Mouse (Mus musculus) liver, embryonic 16.5 days (tissue): ENCODE data around the gene Ascl5. TPM values are rescaled to one million over a fixed set of nuclear protein-coding genes. Genes with fewer than 3 reads are reported as not detected.

ENCODE experiments used
- ATAC-seq: fragments of 200-750 bp; cut with Nextera tagmentation; 2 replicates; pipeline ENCODE4 v1.8.0; 2017; ENCODE audit warnings: low read depth, mild to moderate bottlenecking, moderate number of reproducible peaks, moderate library complexity
- H3K27ac ChIP-seq: fragments of 300-500 bp; sonication (generic); 2 replicates; pipeline ENCODE4 v1.5.1; 2014; ENCODE audit warnings: mild to moderate bottlenecking, low read length
- H3K27me3 ChIP-seq: fragments of 300-500 bp; sonication (generic); 2 replicates; pipeline ENCODE4 v1.6.1; 2014; ENCODE audit warnings: low read depth, low read length, mixed read lengths; ENCODE audit not compliant: control insufficient read depth, insufficient read depth
- H3K36me3 ChIP-seq: fragments of 300-500 bp; sonication (generic); 2 replicates; pipeline ENCODE4 v1.6.1; 2014; ENCODE audit warnings: mild to moderate bottlenecking; ENCODE audit not compliant: control insufficient read depth, insufficient read depth
- H3K4me1 ChIP-seq: fragments of 300-500 bp; sonication (generic); 2 replicates; pipeline ENCODE4 v1.6.1; 2014; ENCODE audit warnings: low read depth, low read length, mixed read lengths; ENCODE audit not compliant: control insufficient read depth
- H3K4me2 ChIP-seq: fragments of 300-500 bp; sonication (generic); 2 replicates; pipeline ENCODE4 v1.6.1; 2014; ENCODE audit warnings: low read depth, low read length, mixed read lengths
- H3K4me3 ChIP-seq: fragments of 300-500 bp; sonication (generic); 2 replicates; pipeline ENCODE4 v1.5.1; 2014; ENCODE audit warnings: low read depth, mild to moderate bottlenecking, low read length
- H3K9ac ChIP-seq: fragments of 300-500 bp; sonication (generic); 2 replicates; pipeline ENCODE4 v1.6.1; 2014; ENCODE audit warnings: low read depth, low read length
- H3K9me3 ChIP-seq: fragments of 300-500 bp; sonication (generic); replicated peaks from 2 replicates; pipeline ENCODE4 v1.6.1; 2016; ENCODE audit warnings: low read length; ENCODE audit not compliant: control insufficient read depth
- WGBS: fragments of 180-500 bp; shearing (Covaris S2); extraction: QIAGEN DNeasy Blood & Tissue Kit; methylation state at CpG from one replicate; pipeline ENCODE4 v1.1.7; 2014; ENCODE audit not compliant: insufficient replicate concordance; 5-methylcytosine and 5-hydroxymethylcytosine counted together
- polyA plus RNA-seq: library from polyadenylated mRNA; unstranded; fragments of >200 nt; fragmentation: Nextera tagmentation; extraction: Ambion mirVana; gene quantifications from 2 replicates; pipeline ENCODE4 v1.2.1, GENCODE M21; 2015

The Ascl5 gene
- polyA plus RNA-seq, 1 experiment from 2014 or later: not detected

DNA sequence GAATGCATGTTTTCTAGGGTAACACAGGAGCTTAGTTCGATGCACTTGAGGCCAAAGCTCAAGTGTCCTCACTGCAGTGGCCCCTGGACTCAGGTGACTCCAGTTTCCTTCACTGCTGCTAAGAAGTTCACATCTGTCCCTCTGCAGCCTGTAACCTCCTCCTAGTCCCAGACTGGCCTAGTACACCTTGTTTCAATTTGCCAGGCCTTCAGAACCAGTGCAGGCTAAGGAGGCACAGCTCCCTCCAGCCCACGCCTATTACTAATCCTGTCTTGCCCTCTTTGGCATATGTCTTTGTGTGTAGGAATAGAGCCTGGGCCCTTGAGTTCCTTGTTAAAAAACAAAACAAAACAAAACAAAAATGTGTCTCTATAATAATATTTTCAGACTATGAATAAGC is 33.3 kb upstream of the Ascl5 start:
- WGBS: 77% methylated on average over 2 of the region's 2 CpGs
- H3K27ac ChIP-seq: peak overlapping the region; percentile 80
- peaks cover 13% of the 10 kb centered on the region for H3K36me3 ChIP-seq
- ATAC-seq: no peak
- H3K27me3 ChIP-seq: no peaks in the 10 kb centered on the region
- H3K4me1 ChIP-seq: peaks cover 55% of the 10 kb centered on the region
- H3K4me3 ChIP-seq: peak overlapping the region; percentile 92
- peak overlapping the region; percentile 53 for H3K9ac ChIP-seq
- H3K9me3 ChIP-seq: no peaks in the 10 kb centered on the region
- H3K4me2 ChIP-seq: peak overlapping the region; percentile 75

GRCm38 (mm10) chr1:136017907-136018313 is 32.7 kb upstream of the Ascl5 start:
- Histone ChIP-seq H3K27ac (peak overlapping the region; percentile 90), H3K4me1 (peaks cover 52% of the 10 kb centered on the region)

GRCm38 (mm10) chr1:136018390-136019189 is 32.0 kb upstream of the Ascl5 start:
- peak; percentile 35 for ATAC-seq
- Histone ChIP-seq H3K27ac (peak overlapping the region; percentile 90), H3K36me3 (peaks cover 18% of the 10 kb centered on the region), H3K4me3 (peak overlapping the region; percentile 92), H3K9ac (peak overlapping the region; percentile 84), H3K9me3 (no peaks in the 10 kb centered on the region), H3K4me2 (peak overlapping the region; percentile 75), H3K27me3 (no peaks in the 10 kb centered on the region), H3K4me1 (peaks cover 46% of the 10 kb centered on the region)
- 12% methylated on average over 24 of the region's 24 CpGs for WGBS

More at GRCm38 (mm10) chr1:136017907-136018313, 32.7 kb upstream of the Ascl5 start:
- H3K9me3 ChIP-seq: no peaks in the 10 kb centered on the region
- H3K36me3 ChIP-seq: peaks cover 15% of the 10 kb centered on the region
- under 1% methylated on average over 20 of the region's 22 CpGs for WGBS
- peak overlapping the region; percentile 92 for H3K4me3 ChIP-seq
- H3K9ac ChIP-seq: peak overlapping the region; percentile 84
- no peaks in the 10 kb centered on the region for H3K27me3 ChIP-seq
- peak; percentile 84 for ATAC-seq
- H3K4me2 ChIP-seq: peak overlapping the region; percentile 75

DNA sequence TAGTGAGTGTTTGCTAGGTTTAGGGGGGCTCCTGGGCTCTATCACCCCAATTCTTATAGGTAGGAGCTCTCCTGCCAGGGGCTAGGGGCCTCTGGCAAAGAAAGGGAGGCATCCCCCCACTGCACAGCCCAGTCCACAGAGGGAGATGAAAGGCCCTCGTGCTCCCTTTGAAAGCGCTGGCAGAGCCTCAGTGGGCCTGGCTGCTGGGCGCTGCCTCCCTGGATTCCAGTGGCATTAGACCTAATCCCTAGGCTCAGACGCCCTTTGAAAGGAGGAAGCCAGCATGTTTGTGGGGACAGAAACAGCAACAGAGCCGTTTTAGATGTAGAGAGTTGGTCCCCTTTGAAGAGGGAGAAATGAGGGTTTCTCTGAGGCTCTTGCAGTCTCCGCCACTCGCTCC is 20.4 kb upstream of the Ascl5 start:
- no peaks in the 10 kb centered on the region for H3K9me3 ChIP-seq
- H3K9ac ChIP-seq: no peak overlapping the region
- no peaks in the 10 kb centered on the region for H3K4me1 ChIP-seq
- no peak overlapping the region for H3K4me3 ChIP-seq
- H3K27ac ChIP-seq: no peak overlapping the region
- no peak for ATAC-seq
- 81% methylated on average over 7 of the region's 7 CpGs for WGBS
- H3K4me2 ChIP-seq: no peak overlapping the region
- H3K36me3 ChIP-seq: peaks cover 65% of the 10 kb centered on the region
- no peaks in the 10 kb centered on the region for H3K27me3 ChIP-seq

DNA sequence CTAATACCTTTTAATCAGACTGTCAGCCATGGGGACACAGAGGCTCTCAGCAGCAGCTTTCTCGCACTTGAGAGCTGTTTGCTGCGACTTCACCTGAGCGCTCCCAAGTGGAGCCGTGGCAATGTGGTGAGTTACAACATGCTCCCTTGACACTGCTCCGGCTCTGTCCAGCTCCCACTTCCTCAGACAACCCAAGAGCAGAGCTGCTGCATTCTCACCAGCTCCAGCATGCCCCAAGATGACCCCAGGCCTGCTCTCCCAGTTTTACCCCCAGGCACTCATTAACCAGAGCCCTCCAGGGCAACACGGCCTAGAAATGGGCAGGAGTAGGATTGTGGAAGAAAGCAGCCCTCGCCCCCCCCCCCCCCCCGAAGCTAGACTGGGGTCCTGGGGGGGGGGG is 18.9 kb upstream of the Ascl5 start:
- H3K27me3 ChIP-seq: no peaks in the 10 kb centered on the region
- H3K27ac ChIP-seq: no peak overlapping the region
- no peak overlapping the region for H3K4me3 ChIP-seq
- H3K9me3 ChIP-seq: no peaks in the 10 kb centered on the region
- H3K4me2 ChIP-seq: no peak overlapping the region
- 79% methylated on average over 6 of the region's 8 CpGs for WGBS
- no peak overlapping the region for H3K9ac ChIP-seq
- no peaks in the 10 kb centered on the region for H3K4me1 ChIP-seq
- peaks cover 51% of the 10 kb centered on the region for H3K36me3 ChIP-seq
- no peak for ATAC-seq

GRCm38 (mm10) chr1:136032961-136033360 is 17.6 kb upstream of the Ascl5 start:
- no peak overlapping the region for H3K27ac ChIP-seq
- WGBS: 64% methylated on average over 7 of the region's 7 CpGs
- no peak overlapping the region for H3K9ac ChIP-seq
- no peaks in the 10 kb centered on the region for H3K9me3 ChIP-seq
- H3K4me1 ChIP-seq: no peaks in the 10 kb centered on the region
- H3K4me3 ChIP-seq: no peak overlapping the region
- no peak overlapping the region for H3K4me2 ChIP-seq
- H3K27me3 ChIP-seq: no peaks in the 10 kb centered on the region
- H3K36me3 ChIP-seq: peaks cover 42% of the 10 kb centered on the region
- ATAC-seq: no peak

DNA sequence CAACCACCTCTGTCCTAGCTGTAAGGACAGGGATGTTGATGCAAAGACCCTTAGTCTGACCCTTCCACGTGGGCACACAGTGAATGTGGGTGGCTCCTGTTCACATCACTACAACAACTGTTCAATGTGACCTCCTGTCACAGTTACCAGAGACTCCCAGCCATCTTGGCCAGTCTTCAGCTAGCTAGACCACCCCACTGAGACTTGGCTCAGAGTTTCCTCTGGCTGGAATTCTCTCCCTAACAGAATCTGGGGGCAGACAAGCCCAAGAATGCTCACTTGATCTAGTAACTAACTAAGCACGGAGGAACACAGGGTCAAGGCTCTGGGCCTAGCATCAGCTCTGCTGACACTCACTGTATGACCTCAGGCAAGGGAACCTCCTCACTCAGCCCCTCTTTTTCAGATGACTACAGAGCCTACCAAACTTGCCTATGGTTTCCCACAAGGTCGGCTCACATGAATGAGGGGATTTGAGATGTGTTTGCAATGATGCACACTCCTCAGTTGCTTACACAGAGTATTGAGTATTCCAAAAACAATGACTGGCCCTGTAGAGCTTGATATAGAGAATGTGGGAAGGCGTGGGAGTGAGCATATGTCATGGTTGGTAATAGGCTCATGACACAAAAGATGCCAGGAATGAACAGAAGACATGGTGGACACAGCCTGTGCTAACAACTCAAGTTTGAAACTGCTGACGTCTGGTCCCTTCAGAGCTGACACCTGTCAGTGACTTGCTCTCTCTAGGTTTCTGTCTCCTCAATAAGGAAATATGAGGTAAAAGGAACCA is 11.7 kb upstream of the Ascl5 start:
- WGBS: 52% methylated on average over 5 of the region's 5 CpGs
- H3K27me3 ChIP-seq: peaks cover 7% of the 10 kb centered on the region

DNA sequence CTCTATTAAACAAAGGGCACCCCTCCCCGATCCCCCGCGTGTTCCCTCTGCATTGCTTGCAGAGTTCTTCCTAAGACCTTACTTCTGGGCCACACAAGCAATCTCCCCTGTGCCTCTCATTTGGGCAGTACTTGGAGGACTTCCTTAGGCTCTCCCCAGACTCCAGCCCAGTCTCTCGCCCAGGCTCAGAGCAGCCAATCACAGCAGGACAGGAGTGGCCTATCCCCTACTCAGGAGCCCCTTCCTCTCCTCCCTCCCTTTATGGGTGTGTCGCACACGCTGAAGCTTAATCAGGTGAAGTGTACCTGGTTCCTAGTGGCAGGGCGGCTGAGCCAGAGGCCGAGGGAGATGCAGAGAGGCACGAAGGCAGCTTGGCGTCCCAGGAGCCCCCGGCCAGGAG is 10.2 kb upstream of the Ascl5 start:
- ATAC-seq: no peak
- WGBS: 19% methylated on average over 11 of the region's 11 CpGs

More for the DNA sequence above, 11.7 kb upstream of the Ascl5 start:
- H3K27ac ChIP-seq: no peak overlapping the region
- no peak overlapping the region for H3K9ac ChIP-seq
- ATAC-seq: no peak
- no peaks in the 10 kb centered on the region for H3K4me1 ChIP-seq
- peaks cover 10% of the 10 kb centered on the region for H3K36me3 ChIP-seq
- H3K4me2 ChIP-seq: no peak overlapping the region
- H3K9me3 ChIP-seq: no peaks in the 10 kb centered on the region
- H3K4me3 ChIP-seq: no peak overlapping the region

GRCm38 (mm10) chr1:136040874-136041273 is 9.7 kb upstream of the Ascl5 start:
- Histone ChIP-seq H3K4me2 (no peak overlapping the region), H3K4me1 (no peaks in the 10 kb centered on the region), H3K9me3 (no peaks in the 10 kb centered on the region), H3K36me3 (no peaks in the 10 kb centered on the region), H3K9ac (no peak overlapping the region), H3K4me3 (no peak overlapping the region), H3K27me3 (peaks cover 7% of the 10 kb centered on the region), H3K27ac (no peak overlapping the region)
- 33% methylated on average over 4 of the region's 4 CpGs for WGBS
- no peak for ATAC-seq

More for the DNA sequence above, 10.2 kb upstream of the Ascl5 start:
- H3K36me3 ChIP-seq: no peaks in the 10 kb centered on the region
- no peak overlapping the region for H3K9ac ChIP-seq
- H3K4me3 ChIP-seq: no peak overlapping the region
- no peak overlapping the region for H3K4me2 ChIP-seq
- H3K4me1 ChIP-seq: no peaks in the 10 kb centered on the region
- H3K9me3 ChIP-seq: no peaks in the 10 kb centered on the region
- peaks cover 7% of the 10 kb centered on the region for H3K27me3 ChIP-seq
- no peak overlapping the region for H3K27ac ChIP-seq
